Mouse (Mus musculus): Measurements from ENCODE around the gene Fmod. TPM values are rescaled to one million over a fixed set of nuclear protein-coding genes. Genes with fewer than 3 reads are reported as not detected.

Gene Fmod
- total RNA-seq, 1 experiment: not detected

DNA sequence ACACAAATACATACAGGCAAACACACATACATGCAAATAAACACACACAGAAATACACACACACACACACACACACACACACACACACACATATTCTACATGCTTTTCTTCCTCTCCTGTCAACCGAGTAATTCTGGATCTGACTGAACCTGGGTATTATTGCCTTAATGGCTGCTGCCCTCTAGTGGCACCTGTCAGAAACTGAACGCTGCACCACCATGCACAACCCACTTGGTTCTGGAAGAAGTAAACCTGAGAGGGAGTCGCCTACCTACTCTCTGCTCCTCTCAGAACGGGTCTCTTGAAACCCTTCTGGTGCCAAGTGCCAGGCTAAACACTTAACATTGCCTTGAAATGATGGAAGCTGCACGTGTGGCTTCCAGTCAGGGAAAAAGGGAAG is 11.7 kb downstream of the Fmod start:
- Histone ChIP-seq H3K36me3 (ENCODE audit: control insufficient read depth, insufficient read depth, low read length, poor library complexity, severe bottlenecking) (no peaks in the 10 kb centered on the region), H3K27ac (ENCODE audit: insufficient read depth, low read depth, low read length, poor library complexity, severe bottlenecking) (no peak overlapping the region), H3K9me3 (ENCODE audit: control insufficient read depth, insufficient read depth, low read depth, low read length) (no peaks in the 10 kb centered on the region), H3K4me1 (ENCODE audit: control insufficient read depth in 2 of 2, insufficient read depth in 2 of 2, low read length in 2 of 2, poor library complexity in 1 of 2) (peaks cover 0 to 4% of the 10 kb centered on the region in 2 experiments; a peak in 1 of 4 replicates), H3K4me3 (ENCODE audit: insufficient read depth in 1 of 2, low read depth in 1 of 2, low read length in 2 of 2, poor library complexity in 1 of 2, severe bottlenecking in 1 of 2) (no peak overlapping the region), H3K9ac (ENCODE audit: insufficient read depth, low read depth, low read length, poor library complexity, severe bottlenecking) (no peak overlapping the region)
- DNase-seq (ENCODE audit: low read depth, low spot score): peak; percentile 69
- no peak for TF ChIP-seq HCFC1 (IDR thresholded peaks at IDR 0.05; ENCODE audit: borderline replicate concordance, insufficient read depth, low read length)
- peak; percentile 88 for TF ChIP-seq ZC3H11A (IDR thresholded peaks at IDR 0.05; ENCODE audit: borderline replicate concordance, low read depth, low read length)
- no peak for TF ChIP-seq CHD2 (IDR thresholded peaks at IDR 0.05; ENCODE audit: low read depth, low read length)
- TF ChIP-seq ZNF384 (IDR thresholded peaks at IDR 0.05; ENCODE audit: low read depth, low read length): no peak
- no peak for TF ChIP-seq MAFK (IDR thresholded peaks at IDR 0.05; ENCODE audit: insufficient read depth, low read depth, low read length)
- in situ Hi-C loops (cut with MboI; ENCODE audit: low sequenced_read_pairs in 2 of 2, unreplicated experiment in 2 of 2): loop anchor here in 1 of 2 experiments (5.0 to 10.0 kb wide), 2 partner anchors 134 to 311 kb away; no protein-coding TSS in a partner anchor

DNA sequence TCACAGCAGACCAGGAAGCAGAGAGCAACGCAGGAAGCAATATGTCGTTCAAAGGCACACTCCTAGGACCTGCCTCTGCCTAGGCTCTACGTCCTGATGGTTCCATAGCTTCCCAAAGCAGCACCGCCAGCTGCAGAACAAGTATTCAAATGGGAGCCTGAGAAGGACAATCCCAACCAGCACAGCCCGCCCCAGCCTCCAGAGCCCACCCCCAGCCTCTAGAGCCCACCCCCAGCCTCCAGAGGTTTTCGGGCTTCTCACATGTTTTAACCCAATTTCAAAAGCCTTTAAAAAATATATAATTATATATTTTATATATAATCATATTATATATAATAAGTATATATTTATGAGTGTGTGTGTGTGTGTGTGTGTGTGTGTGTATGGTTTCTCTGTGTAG is 12.5 kb downstream of the Fmod start:
- TF ChIP-seq MAFK (IDR thresholded peaks at IDR 0.05; ENCODE audit: insufficient read depth, low read depth, low read length) (no peak), ZC3H11A (IDR thresholded peaks at IDR 0.05; ENCODE audit: borderline replicate concordance, low read depth, low read length) (no peak), HCFC1 (IDR thresholded peaks at IDR 0.05; ENCODE audit: borderline replicate concordance, insufficient read depth, low read length) (no peak), ZNF384 (IDR thresholded peaks at IDR 0.05; ENCODE audit: low read depth, low read length) (no peak), CHD2 (IDR thresholded peaks at IDR 0.05; ENCODE audit: low read depth, low read length) (no peak)
- Histone ChIP-seq H3K9ac (ENCODE audit: insufficient read depth, low read depth, low read length, poor library complexity, severe bottlenecking) (no peak overlapping the region), H3K9me3 (ENCODE audit: control insufficient read depth, insufficient read depth, low read depth, low read length) (no peaks in the 10 kb centered on the region), H3K36me3 (ENCODE audit: control insufficient read depth, insufficient read depth, low read length, poor library complexity, severe bottlenecking) (no peaks in the 10 kb centered on the region), H3K4me3 (ENCODE audit: insufficient read depth in 1 of 2, low read depth in 1 of 2, low read length in 2 of 2, poor library complexity in 1 of 2, severe bottlenecking in 1 of 2) (no peak overlapping the region), H3K27ac (ENCODE audit: insufficient read depth, low read depth, low read length, poor library complexity, severe bottlenecking) (no peak overlapping the region), H3K4me1 (ENCODE audit: control insufficient read depth in 2 of 2, insufficient read depth in 2 of 2, low read length in 2 of 2, poor library complexity in 1 of 2) (peaks cover 0 to 4% of the 10 kb centered on the region in 2 experiments; a peak in 1 of 4 replicates)
- DNase-seq (ENCODE audit: low read depth, low spot score): no peak
- in situ Hi-C loops (cut with MboI; ENCODE audit: low sequenced_read_pairs in 2 of 2, unreplicated experiment in 2 of 2): loop anchor here in 1 of 2 experiments (5.0 to 10.0 kb wide), 2 partner anchors 135 to 312 kb away; no protein-coding TSS in a partner anchor

GRCm38 (mm10) chr1:134053207-134053606 is 16.2 kb downstream of the Fmod start:
- no peak overlapping the region for H3K9ac ChIP-seq (ENCODE audit: insufficient read depth, low read depth, low read length, poor library complexity, severe bottlenecking)
- no peaks in the 10 kb centered on the region for H3K9me3 ChIP-seq (ENCODE audit: control insufficient read depth, insufficient read depth, low read depth, low read length)
- H3K4me1 ChIP-seq (ENCODE audit: control insufficient read depth in 2 of 2, insufficient read depth in 2 of 2, low read length in 2 of 2, poor library complexity in 1 of 2): peaks cover 5 to 9% of the 10 kb centered on the region in 2 experiments; a peak in 1 of 4 replicates
- peak; percentile 77 for DNase-seq (ENCODE audit: low read depth, low spot score)
- no peaks in the 10 kb centered on the region for H3K36me3 ChIP-seq (ENCODE audit: control insufficient read depth, insufficient read depth, low read length, poor library complexity, severe bottlenecking)
- H3K27ac ChIP-seq (ENCODE audit: insufficient read depth, low read depth, low read length, poor library complexity, severe bottlenecking): no peak overlapping the region
- TF ChIP-seq MAFK (IDR thresholded peaks at IDR 0.05; ENCODE audit: insufficient read depth, low read depth, low read length) (no peak), HCFC1 (IDR thresholded peaks at IDR 0.05; ENCODE audit: borderline replicate concordance, insufficient read depth, low read length) (no peak), ZC3H11A (IDR thresholded peaks at IDR 0.05; ENCODE audit: borderline replicate concordance, low read depth, low read length) (peak; percentile 52; the same call in 1 of the 2 replicates)
- in situ Hi-C loops (cut with MboI; ENCODE audit: low sequenced_read_pairs in 2 of 2, unreplicated experiment in 2 of 2): no loop called here
- H3K4me3 ChIP-seq (ENCODE audit: insufficient read depth in 1 of 2, low read depth in 1 of 2, low read length in 2 of 2, poor library complexity in 1 of 2, severe bottlenecking in 1 of 2): no peak overlapping the region

DNA sequence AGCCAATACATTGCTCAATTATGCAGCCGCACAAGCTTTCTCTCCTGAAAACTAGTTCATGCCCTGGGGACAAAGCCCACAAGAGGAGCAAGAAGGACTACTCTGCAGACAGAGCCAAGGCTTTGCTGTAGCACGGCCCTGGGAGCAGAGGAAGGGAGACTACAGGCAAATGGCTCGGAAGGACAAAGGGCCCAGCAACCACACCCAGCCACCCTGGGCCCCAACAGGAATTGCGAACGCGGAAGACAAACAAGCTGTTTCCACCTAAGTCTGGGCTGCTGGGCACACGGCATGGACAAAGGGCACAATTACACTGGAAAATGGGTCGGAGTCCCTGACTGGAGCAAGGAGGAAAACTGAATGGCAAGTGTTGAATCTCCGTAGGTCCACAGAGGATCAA is 18.0 kb downstream of the Fmod start:
- Histone ChIP-seq H3K27ac (ENCODE audit: insufficient read depth, low read depth, low read length, poor library complexity, severe bottlenecking) (no peak overlapping the region), H3K36me3 (ENCODE audit: control insufficient read depth, insufficient read depth, low read length, poor library complexity, severe bottlenecking) (no peaks in the 10 kb centered on the region), H3K4me3 (ENCODE audit: insufficient read depth in 1 of 2, low read depth in 1 of 2, low read length in 2 of 2, poor library complexity in 1 of 2, severe bottlenecking in 1 of 2) (no peak overlapping the region), H3K4me1 (ENCODE audit: control insufficient read depth in 2 of 2, insufficient read depth in 2 of 2, low read length in 2 of 2, poor library complexity in 1 of 2) (peaks cover 5 to 11% of the 10 kb centered on the region in 2 experiments; a peak in 1 of 4 replicates), H3K9me3 (ENCODE audit: control insufficient read depth, insufficient read depth, low read depth, low read length) (no peaks in the 10 kb centered on the region), H3K9ac (ENCODE audit: insufficient read depth, low read depth, low read length, poor library complexity, severe bottlenecking) (no peak overlapping the region)
- in situ Hi-C loops (cut with MboI; ENCODE audit: low sequenced_read_pairs in 2 of 2, unreplicated experiment in 2 of 2): loop anchor here in 1 of 2 experiments (5.0 kb wide), 1 partner anchor 52 kb away; no protein-coding TSS in a partner anchor
- TF ChIP-seq ZNF384 (IDR thresholded peaks at IDR 0.05; ENCODE audit: low read depth, low read length): no peak
- no peak for TF ChIP-seq HCFC1 (IDR thresholded peaks at IDR 0.05; ENCODE audit: borderline replicate concordance, insufficient read depth, low read length)
- no peak for TF ChIP-seq ZC3H11A (IDR thresholded peaks at IDR 0.05; ENCODE audit: borderline replicate concordance, low read depth, low read length)
- TF ChIP-seq CHD2 (IDR thresholded peaks at IDR 0.05; ENCODE audit: low read depth, low read length): no peak
- TF ChIP-seq MAFK (IDR thresholded peaks at IDR 0.05; ENCODE audit: insufficient read depth, low read depth, low read length): no peak
- no peak for DNase-seq (ENCODE audit: low read depth, low spot score)

Data from ES-E14 (cell line).